Mouse (Mus musculus) ES-E14 (cell line): ENCODE measurements at regions not wholly inside any gene's neighbourhood (a gene's known extent, or its start where the extent isn't known, plus 50 kb on each side); places are given as distances from the start of the nearest gene placed in this dataset.

Source experiments
- CHD2 ChIP-seq: IDR thresholded peaks from 2 replicates; pipeline ENCODE4 v1.6.1; 2014; ENCODE audit warnings: mild to moderate bottlenecking, low read depth, low read length, inconsistent platforms
- HCFC1 ChIP-seq: IDR thresholded peaks from 2 replicates; pipeline ENCODE4 v1.6.1; 2012; ENCODE audit warnings: low read length, inconsistent platforms, borderline replicate concordance; ENCODE audit not compliant: insufficient read depth
- MAFK ChIP-seq: IDR thresholded peaks from 2 replicates; pipeline ENCODE4 v1.6.1; 2014; ENCODE audit warnings: mild to moderate bottlenecking, low read depth, low read length, inconsistent platforms; ENCODE audit not compliant: insufficient read depth

DNA sequence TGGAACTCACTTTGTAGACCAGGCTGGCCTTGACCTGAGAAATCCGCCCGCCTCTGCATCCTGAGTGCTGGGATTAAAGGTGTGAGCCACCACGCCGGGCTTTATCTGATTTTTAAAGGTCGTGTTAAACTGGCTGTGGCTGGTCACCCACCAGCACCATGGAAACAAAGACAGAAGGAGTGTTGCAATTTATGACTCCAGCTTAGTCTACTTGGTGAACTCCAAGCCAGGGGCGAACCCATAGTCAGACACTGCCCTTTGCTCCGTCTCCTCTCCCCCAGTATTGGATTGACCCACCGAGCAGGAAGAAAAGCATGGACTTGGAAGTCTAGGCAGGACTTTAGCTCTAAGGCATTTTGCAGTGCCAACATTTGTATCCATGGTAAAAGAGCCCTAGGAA, 86.5 kb upstream of the Fam3c start:
- TF ChIP-seq MAFK (no peak), CHD2 (no peak), HCFC1 (no peak)
